In genomic region chr6:22071323-22071840, GRCm38 (mm10) we compare ENCODE assay signal across 8 mouse cellular contexts.
A peak's percentile ranks its signal among the peaks of the same experiment; 100 is the strongest.
DNase-seq lines count a peak whose midpoint lies in the region; ATAC-seq and TF ChIP-seq lines count a peak whose summit lies in the region.

No protein-coding gene starts in this region.

- no peaks in the 10 kb centered on the region for H3K27me3 ChIP-seq in liver, adult 2 months (ENCODE audit: control insufficient read depth, insufficient read depth, low read length)

- ATAC-seq in hematopoietic stem cell, adult 5-6 weeks (replicated peaks in 1 of 2; ENCODE audit: insufficient read depth in 1 of 2, low FRiP score in 2 of 2, low TSS enrichment in 1 of 2, low read depth in 1 of 2, poor library complexity in 2 of 2, severe bottlenecking in 2 of 2) = peak; percentile 36 to 46; a peak in 1 of 4 replicates

- no peak overlapping the region for H3K27ac ChIP-seq in liver, adult 2 months (replicated peaks; ENCODE audit: insufficient read depth, low read depth, low read length)

- H3K36me3 ChIP-seq in liver, adult 2 months (ENCODE audit: control insufficient read depth, insufficient read depth, low read length) = peaks cover 8% of the 10 kb centered on the region; the same call in 1 of the 2 replicates

- TF ChIP-seq CTCF in liver, adult 2 months (IDR thresholded peaks at IDR 0.05; ENCODE audit: low read depth, low read length) = peak; percentile 27; the same call in 1 of the 2 replicates

- TF ChIP-seq POLR2A in liver, adult 2 months (IDR thresholded peaks at IDR 0.05; ENCODE audit: extremely low read depth, insufficient read depth, low read length) = no peak

- no peaks in the 10 kb centered on the region for H3K4me1 ChIP-seq in liver, adult 2 months (ENCODE audit: control insufficient read depth, insufficient read depth, low read length)

- peak; percentile 24 for DNase-seq in cerebellum, adult 9-10 months
- DNase-seq in cerebellum, postnatal 4 days (ENCODE audit: low spot score in 2 of 2) = no peak
- no peak for DNase-seq in liver, adult 2 months (ENCODE audit: extremely low read depth, low read depth, low spot score)
- DNase-seq in liver = no peak
- peak; percentile 34 for DNase-seq in retina, postnatal 1 day
- no peak for DNase-seq in right cerebral cortex, adult 18-20 months
- DNase-seq in ovary, postnatal 10 days (ENCODE audit: low spot score) = no peak

- H3K79me2 ChIP-seq in liver, adult 2 months (ENCODE audit: control insufficient read depth, insufficient read depth, low read length) = no peaks in the 10 kb centered on the region; the same call in 1 of the 2 replicates

- no peak overlapping the region for H3K9ac ChIP-seq in liver, adult 2 months (ENCODE audit: low read depth, low read length)

- WGBS in liver, adult 2 months = 36% methylated on average over 4 of the region's 4 CpGs

- no peak overlapping the region for H3K4me3 ChIP-seq in liver, adult 2 months (ENCODE audit: insufficient read depth, low read depth, low read length)

Comparison
In these comparisons a context has a peak if more than half of its experiments do, and no peak if none do; other contexts are left out.
1. DNase-seq: peak in cerebellum, adult 9-10 months (single experiment) and retina, postnatal 1 day (single experiment); none in cerebellum, postnatal 4 days (0 of 2), liver, adult 2 months (single experiment), liver (single experiment), right cerebral cortex, adult 18-20 months (single experiment) and ovary, postnatal 10 days (single experiment).